Mouse (Mus musculus) heart, adult 2 months (tissue): ENCODE measurements around the gene Arl5c.

Source experiments
- CTCF ChIP-seq: fragments of 200-600 bp; IDR thresholded peaks from 2 replicates; pipeline ENCODE4 v1.8.1; 2022; ENCODE audit warnings: antibody characterized with exemption, mild to moderate bottlenecking, moderate library complexity
- EP300 ChIP-seq: fragments of 200-500 bp; IDR thresholded peaks from 2 replicates; pipeline ENCODE4 v1.6.1; 2011; ENCODE audit warnings: low read depth, low read length, control low read depth; ENCODE audit not compliant: insufficient read depth
- POLR2A ChIP-seq: fragments of 200-500 bp; IDR thresholded peaks from 2 replicates; pipeline ENCODE4 v1.6.1; 2011; ENCODE audit warnings: mild to moderate bottlenecking, low read depth, low read length, control low read depth; ENCODE audit not compliant: insufficient read depth

DNA sequence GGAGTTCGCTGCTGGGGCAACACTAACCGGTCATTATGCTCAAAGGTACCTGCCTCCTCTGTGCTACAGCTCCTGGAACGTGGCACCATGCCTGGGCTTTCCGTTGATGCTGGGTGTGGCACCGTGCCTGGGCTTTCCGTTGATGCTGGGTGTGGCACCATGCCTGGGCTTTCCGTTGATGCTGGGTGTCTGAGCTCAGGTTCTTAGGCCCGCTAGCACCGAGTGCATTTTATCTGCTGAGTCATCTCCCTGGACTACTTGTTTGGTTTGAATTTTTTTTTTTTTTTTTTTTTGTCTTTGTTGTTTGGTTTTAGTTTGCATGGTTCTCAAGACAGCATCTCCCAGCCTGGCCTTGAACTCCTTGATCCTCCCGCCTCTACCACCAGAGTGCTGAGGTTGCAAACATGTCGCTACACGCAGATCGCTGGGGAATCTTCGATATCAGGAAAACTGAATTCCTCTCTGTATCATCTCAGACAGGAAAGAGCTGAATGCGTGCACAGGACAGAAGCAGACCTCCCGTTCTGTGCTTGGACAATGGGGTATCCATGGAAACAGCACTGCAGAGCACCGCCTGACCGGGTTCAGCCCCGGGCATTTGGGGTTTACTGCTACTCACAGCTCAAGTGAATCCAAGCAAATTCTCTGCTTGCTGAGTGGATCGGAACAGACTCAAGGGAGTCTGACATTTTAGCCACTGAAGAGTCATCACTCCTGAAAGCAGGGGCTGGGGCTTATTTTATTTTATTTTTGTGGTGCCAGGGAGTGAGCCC lies 46.1 kb downstream of the Arl5c start:
- TF ChIP-seq POLR2A = no peak
- no peak for TF ChIP-seq CTCF
- no peak for TF ChIP-seq EP300
